Mouse (Mus musculus): ENCODE measurements around the gene Nmu.

- TF ChIP-seq CTCF (IDR thresholded peaks at IDR 0.05; ENCODE audit: control insufficient read depth, insufficient read depth, insufficient replicate concordance, low read depth, low read length) (no peak), POLR2A (IDR thresholded peaks at IDR 0.05; ENCODE audit: control insufficient read depth, low read depth, low read length) (no peak)
Measured at GRCm38 (mm10) chr5:76289234-76289691, 74.3 kb downstream of the Nmu start.

Measured in testis, adult 2 months (tissue).